Comparison of ENCODE assay signal across 10 mouse cellular contexts in genomic region chr11:85844971-85845370, GRCm38 (mm10). TPM values are rescaled to one million over a fixed set of nuclear protein-coding genes. Genes with fewer than 3 reads are reported as not detected.
DNase-seq lines count a peak whose midpoint lies in the region; ATAC-seq and TF ChIP-seq lines count a peak whose summit lies in the region.
"Had no signal": no experiment of that assay in that cellular context is flagged by ENCODE, and none has a peak within 500 bp of the region (broad histone marks: within the 10 kb centered on the region; RNA-seq: fewer than 3 reads in every experiment).

No protein-coding gene starts in this region.

- peak overlapping the region; percentile 91 for H3K4me2 ChIP-seq in heart, embryonic 16.5 days (ENCODE audit: low read depth, low read length)
- peak overlapping the region; percentile 87 for H3K4me2 ChIP-seq in intestine, embryonic 16.5 days (ENCODE audit: low read depth, low read length)
- peak overlapping the region; percentile 72; the same call in 1 of the 2 replicates for H3K4me2 ChIP-seq in liver, embryonic 14.5 days (ENCODE audit: low read depth)

- no peak overlapping the region for H3K9ac ChIP-seq in heart, embryonic 16.5 days (ENCODE audit: low read length)
- H3K9ac ChIP-seq in intestine, embryonic 16.5 days (ENCODE audit: low read depth, low read length) = peak overlapping the region; percentile 67
- no peak overlapping the region for H3K9ac ChIP-seq in liver, embryonic 14.5 days (replicated peaks)

- WGBS in heart, embryonic 16.5 days = 33% methylated on average over 5 of the region's 5 CpGs
- WGBS in embryonic facial prominence, embryonic 10.5 days = 30% methylated on average over 5 of the region's 5 CpGs
- WGBS in intestine, embryonic 16.5 days = 40% methylated on average over 5 of the region's 5 CpGs
- WGBS in liver, embryonic 14.5 days (ENCODE audit: insufficient replicate concordance) = 34% methylated on average over 5 of the region's 5 CpGs

- no peak for ATAC-seq in heart, embryonic 16.5 days (replicated peaks; ENCODE audit: extremely low read depth, insufficient read depth, low FRiP score)
- ATAC-seq in intestine, embryonic 16.5 days = no peak
- no peak for ATAC-seq in liver, embryonic 14.5 days (ENCODE audit: insufficient read depth)

- TF ChIP-seq CTCF in liver, embryonic 14.5 days (IDR thresholded peaks at IDR 0.05; ENCODE audit: low read depth) = no peak

- no peaks in the 10 kb centered on the region for H3K9me3 ChIP-seq in heart, embryonic 16.5 days (replicated peaks; ENCODE audit: control insufficient read depth, low read length)
- H3K9me3 ChIP-seq in embryonic facial prominence, embryonic 10.5 days = no peaks in the 10 kb centered on the region
- no peaks in the 10 kb centered on the region for H3K9me3 ChIP-seq in intestine, embryonic 16.5 days (ENCODE audit: control insufficient read depth, low read length)
- H3K9me3 ChIP-seq in liver, embryonic 14.5 days (ENCODE audit: control insufficient read depth, low read length) = no peaks in the 10 kb centered on the region

- peaks cover 30% of the 10 kb centered on the region for H3K27me3 ChIP-seq in heart, embryonic 16.5 days (ENCODE audit: control insufficient read depth, insufficient read depth, low read length)
- peaks cover 77% of the 10 kb centered on the region for H3K27me3 ChIP-seq in embryonic facial prominence, embryonic 10.5 days (replicated peaks; ENCODE audit: low read depth, poor library complexity, severe bottlenecking)
- peaks cover 24% of the 10 kb centered on the region for H3K27me3 ChIP-seq in intestine, embryonic 16.5 days (replicated peaks; ENCODE audit: control insufficient read depth, insufficient read depth, low read length)
- peaks cover 63% of the 10 kb centered on the region for H3K27me3 ChIP-seq in liver, embryonic 14.5 days (ENCODE audit: control insufficient read depth, insufficient read depth, low read length)

- intact Hi-C loops in heart, postnatal 10 days (cut with DNase I) = loop anchor here (2.0 to 5.0 kb wide), 4 partner anchors 222 to 514 kb away; no protein-coding TSS in a partner anchor

- H3K4me3 ChIP-seq in heart, embryonic 16.5 days (ENCODE audit: low read length) = no peak overlapping the region
- peak overlapping the region; percentile 70 for H3K4me3 ChIP-seq in embryonic facial prominence, embryonic 10.5 days
- peak overlapping the region; percentile 58 for H3K4me3 ChIP-seq in intestine, embryonic 16.5 days (ENCODE audit: low read length)
- H3K4me3 ChIP-seq in liver, embryonic 14.5 days (ENCODE audit: insufficient read depth in 1 of 2, low read depth in 2 of 2, low read length in 2 of 2) = no peak overlapping the region

- TF ChIP-seq EP300 in liver, embryonic 14.5 days (IDR thresholded peaks at IDR 0.05; ENCODE audit: low read depth) = no peak

- H3K27ac ChIP-seq in heart, embryonic 16.5 days (ENCODE audit: low read length) = no peak overlapping the region
- H3K27ac ChIP-seq in embryonic facial prominence, embryonic 10.5 days (replicated peaks) = peak overlapping the region; percentile 93
- H3K27ac ChIP-seq in intestine, embryonic 16.5 days (ENCODE audit: low read length) = no peak overlapping the region
- H3K27ac ChIP-seq in liver, embryonic 14.5 days = no peak overlapping the region

- no peaks in the 10 kb centered on the region for H3K36me3 ChIP-seq in heart, embryonic 16.5 days (ENCODE audit: control insufficient read depth, insufficient read depth)
- peaks cover 14% of the 10 kb centered on the region for H3K36me3 ChIP-seq in embryonic facial prominence, embryonic 10.5 days (replicated peaks)
- H3K36me3 ChIP-seq in intestine, embryonic 16.5 days (ENCODE audit: control insufficient read depth, insufficient read depth, low read length) = no peaks in the 10 kb centered on the region
- H3K36me3 ChIP-seq in liver, embryonic 14.5 days (replicated peaks; ENCODE audit: control insufficient read depth, insufficient read depth, low read depth) = no peaks in the 10 kb centered on the region
- H3K36me3 ChIP-seq: G1E had no signal

- DNase-seq in heart, postnatal 10 days = no peak
- no peak for DNase-seq in embryonic facial prominence, embryonic 10.5 days (ENCODE audit: low spot score)
- DNase-seq in liver, embryonic 14.5 days (ENCODE audit: low read depth in 3 of 3, low spot score in 3 of 3) = no peak
- no peak for DNase-seq in frontal cortex, postnatal 25 days (ENCODE audit: low spot score in 2 of 2)
- no peak for DNase-seq in cerebellum, postnatal 25 days
- no peak for DNase-seq in Muller cell, postnatal 12 days (ENCODE audit: inconsistent ontology term)

- H3K4me1 ChIP-seq in heart, embryonic 16.5 days (ENCODE audit: control insufficient read depth, insufficient read depth, low read length) = peaks cover 15% of the 10 kb centered on the region
- peaks cover 53% of the 10 kb centered on the region for H3K4me1 ChIP-seq in embryonic facial prominence, embryonic 10.5 days
- H3K4me1 ChIP-seq in intestine, embryonic 16.5 days (ENCODE audit: control insufficient read depth, insufficient read depth, low read length) = peaks cover 18% of the 10 kb centered on the region
- H3K4me1 ChIP-seq in liver, embryonic 14.5 days (replicated peaks; ENCODE audit: control insufficient read depth in 2 of 2, insufficient read depth in 2 of 2, low read length in 1 of 2) = peaks cover 3 to 7% of the 10 kb centered on the region in 2 experiments; a peak in 2 of 4 replicates

RNA-seq across cellular contexts. Expression of gene Gm11444, which starts 5.2 kb away (rescaled TPM):
- not detected in 2 replicates for polyA plus RNA-seq in heart, embryonic 16.5 days (2015; fragmentation: Nextera tagmentation; extraction: Ambion mirVana)
- not detected for total RNA-seq in heart, postnatal 10 days (2021)
- not detected in 2 replicates for polyA plus RNA-seq in embryonic facial prominence, embryonic 10.5 days (2016; fragmentation: Nextera tagmentation; extraction: Ambion mirVana)
- polyA plus RNA-seq in intestine, embryonic 16.5 days (2015; fragmentation: Nextera tagmentation; extraction: Ambion mirVana) = not detected in 2 replicates
- not detected in 2 replicates for polyA plus RNA-seq in liver, embryonic 14.5 days (2012; rRNA removed)
- not detected in 2 replicates for polyA plus RNA-seq in liver, embryonic 14.5 days (2014; fragmentation: Nextera tagmentation; extraction: Ambion mirVana)
- total RNA-seq: G1E; left cerebral cortex, postnatal 10 days had no signal
- polyA plus RNA-seq: G1E had no signal

RNA-seq across cellular contexts. Expression of gene Tbx2, which starts 12.6 kb away (rescaled TPM):
- 1.4 and 3.3 TPM in 2 replicates for polyA plus RNA-seq in heart, embryonic 16.5 days (2015; fragmentation: Nextera tagmentation; extraction: Ambion mirVana)
- 10 to 100 TPM; 17.3 to 18.4 TPM for total RNA-seq in heart, postnatal 10 days (2021)
- 9.9 and 10.9 TPM in 2 replicates for polyA plus RNA-seq in embryonic facial prominence, embryonic 10.5 days (2016; fragmentation: Nextera tagmentation; extraction: Ambion mirVana)
- 1.7 and 2.2 TPM in 2 replicates for polyA plus RNA-seq in intestine, embryonic 16.5 days (2015; fragmentation: Nextera tagmentation; extraction: Ambion mirVana)
- 0.97 and 1.3 TPM in 2 replicates for polyA plus RNA-seq in liver, embryonic 14.5 days (2012; rRNA removed)
- polyA plus RNA-seq in liver, embryonic 14.5 days (2014; fragmentation: Nextera tagmentation; extraction: Ambion mirVana) = 0.15 and 0.29 TPM in 2 replicates

RNA-seq across cellular contexts. Expression of gene Tbx4, which starts 41.3 kb away (rescaled TPM):
- polyA plus RNA-seq in heart, embryonic 16.5 days (2015; fragmentation: Nextera tagmentation; extraction: Ambion mirVana) = 0.72 and 5.0 TPM in 2 replicates
- under 1 TPM in 1 of 2 experiments, not detected in 1; 0.32 TPM for total RNA-seq in heart, postnatal 10 days (2021)
- 1.0 and 1.4 TPM in 2 replicates for polyA plus RNA-seq in embryonic facial prominence, embryonic 10.5 days (2016; fragmentation: Nextera tagmentation; extraction: Ambion mirVana)
- not detected in 2 replicates for polyA plus RNA-seq in intestine, embryonic 16.5 days (2015; fragmentation: Nextera tagmentation; extraction: Ambion mirVana)
- polyA plus RNA-seq in liver, embryonic 14.5 days (2012; rRNA removed) = 0.08 TPM in 1 of 2 replicates, not detected in the other
- polyA plus RNA-seq in liver, embryonic 14.5 days (2014; fragmentation: Nextera tagmentation; extraction: Ambion mirVana) = 0.04 TPM in 1 of 2 replicates, not detected in the other
- total RNA-seq: G1E had no signal
- polyA plus RNA-seq: G1E had no signal

Comparison
In these comparisons a context has a peak if more than half of its experiments do, and no peak if none do; other contexts are left out.
1. H3K4me3 ChIP-seq: peak in embryonic facial prominence, embryonic 10.5 days (single experiment) and intestine, embryonic 16.5 days (single experiment); none in heart, embryonic 16.5 days (single experiment) and liver, embryonic 14.5 days (0 of 2).
2. Peak in every context shown above with its lines, with median percentiles within 50 percentile points of each other: H3K4me2 ChIP-seq.